Mouse (Mus musculus) liver, embryonic 14 days (tissue): ENCODE results near the gene Gm3755. TPM values are rescaled to one million over a fixed set of nuclear protein-coding genes. Genes with fewer than 3 reads are reported as not detected.

Experiments
- polyA plus RNA-seq: library from polyadenylated mRNA; depleted of rRNA; stranded (reverse); fragments of >200 nt; gene quantifications from 2 replicates; pipeline ENCODE4 v1.2.3, GENCODE M21; 2012; rRNA removed

Gene Gm3755
- not detected in 2 replicates for polyA plus RNA-seq

DNA sequence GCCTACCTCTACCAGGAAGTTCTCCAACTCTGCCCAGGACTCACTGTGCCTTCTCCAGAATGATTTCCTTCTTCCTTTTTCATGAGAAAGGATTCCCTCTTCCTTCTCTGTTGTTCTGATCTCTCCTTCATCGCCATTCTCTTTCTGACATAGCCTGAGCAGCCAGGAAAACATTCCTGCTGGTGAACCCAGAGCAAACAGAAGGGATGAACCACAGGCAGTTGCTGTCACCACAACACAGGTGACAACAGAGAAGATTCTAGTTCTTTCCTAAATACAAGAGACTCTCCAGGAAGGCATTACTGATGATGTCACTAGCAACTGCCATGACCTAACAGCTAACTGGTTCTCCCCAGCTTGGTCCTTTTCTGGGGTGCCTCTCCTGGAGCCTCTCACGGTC is at the start of gene Gm3755:
Gm3755 (minus strand) TSS at position 101 of the 400 bp plus-strand sequence.

DNA sequence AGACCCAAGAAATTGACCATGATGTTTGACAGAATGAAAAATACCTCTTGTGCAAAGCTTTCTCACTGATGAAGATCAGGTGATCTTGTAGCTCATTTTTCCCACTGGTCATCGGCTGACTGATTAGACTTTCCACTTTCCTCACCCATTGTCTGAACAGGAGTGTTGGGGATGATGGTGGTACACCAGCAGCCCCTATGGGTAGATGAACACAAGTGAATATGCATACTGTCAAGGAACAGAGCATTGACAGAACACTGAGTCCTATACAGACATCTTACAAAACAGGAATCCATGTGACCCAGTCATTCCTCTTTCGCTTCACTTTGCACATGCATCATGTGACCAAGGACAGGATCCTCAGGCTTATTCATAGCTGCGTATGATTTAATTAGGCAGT is 32.9 kb upstream of the Gm3755 start, which contains the start of gene Gm3752:
Gm3752 (minus strand) TSS at position 101 of the 400 bp plus-strand sequence.

Other genes with a start within 250 kb of the Gm3755 start
- not detected in 2 replicates for gene Gm3727, start 186.2 kb downstream of the Gm3755 start, polyA plus RNA-seq
- 0.02 and 0.05 TPM in 2 replicates for gene Gm3739, start 135.9 kb downstream of the Gm3755 start, polyA plus RNA-seq
- gene Gm5797, start 118.5 kb downstream of the Gm3755 start, polyA plus RNA-seq: not detected in 2 replicates
- not detected in 2 replicates for gene Gm8374, start 85.8 kb downstream of the Gm3755 start, polyA plus RNA-seq
- 0.03 TPM in 1 of 2 replicates, not detected in the other for gene Gm3752, start 32.8 kb upstream of the Gm3755 start, polyA plus RNA-seq
- gene Gm3558, start 117.6 kb upstream of the Gm3755 start, polyA plus RNA-seq: 0.02 TPM in 2 replicates
- gene Gm10338, start 144.7 kb upstream of the Gm3755 start, polyA plus RNA-seq: not detected in 2 replicates
- gene Gm10128, start 193.1 kb upstream of the Gm3755 start, polyA plus RNA-seq: not detected in 2 replicates